Mouse (Mus musculus): Measurements from ENCODE around the gene Depp1.

Depp1 gene

GRCm38 (mm10) chr6:116694346-116694745 is 43.9 kb downstream of the Depp1 start:
- no peak for DNase-seq

- DNase-seq = no peak
Measured at GRCm38 (mm10) chr6:116697413-116697812, 47.0 kb downstream of the Depp1 start.

- no peak for DNase-seq
Measured at GRCm38 (mm10) chr6:116697896-116698425, 47.6 kb downstream of the Depp1 start.

- DNase-seq = no peak
Measured at GRCm38 (mm10) chr6:116700821-116701220, 50.4 kb downstream of the Depp1 start.

Data from cerebellum, adult 11 months (tissue).